Comparison of ENCODE assay signal across 11 mouse cellular contexts in genomic region chr3:64791245-64791591, GRCm38 (mm10). TPM values are rescaled to one million over a fixed set of nuclear protein-coding genes. Genes with fewer than 3 reads are reported as not detected.
DNase-seq lines count a peak whose midpoint lies in the region; ATAC-seq lines count a peak whose summit lies in the region.
"Had no signal": no experiment of that assay in that cellular context is flagged by ENCODE, and none has a peak within 500 bp of the region (broad histone marks: within the 10 kb centered on the region; RNA-seq: fewer than 3 reads in every experiment).

No protein-coding gene starts in this region.

- no peaks in the 10 kb centered on the region for H3K27me3 ChIP-seq in forebrain, embryonic 11.5 days (ENCODE audit: control insufficient read depth, insufficient read depth, low read length)
- no peaks in the 10 kb centered on the region for H3K27me3 ChIP-seq in forebrain, embryonic 10.5 days (ENCODE audit: poor library complexity, severe bottlenecking)
- H3K27me3 ChIP-seq in midbrain, embryonic 13.5 days: no peaks in the 10 kb centered on the region
- no peaks in the 10 kb centered on the region for H3K27me3 ChIP-seq in midbrain, embryonic 11.5 days (ENCODE audit: control insufficient read depth, insufficient read depth, low read length)
- no peaks in the 10 kb centered on the region for H3K27me3 ChIP-seq in midbrain, embryonic 14.5 days (ENCODE audit: control insufficient read depth, insufficient read depth, low read length)
- H3K27me3 ChIP-seq: liver, embryonic 13.5 days had no signal

- no peak overlapping the region for H3K27ac ChIP-seq in forebrain, embryonic 11.5 days (ENCODE audit: low read depth, low read length)
- no peak overlapping the region for H3K27ac ChIP-seq in forebrain, embryonic 10.5 days
- H3K27ac ChIP-seq in midbrain, embryonic 13.5 days: no peak overlapping the region
- H3K27ac ChIP-seq in midbrain, embryonic 11.5 days (ENCODE audit: low read depth, low read length): no peak overlapping the region
- no peak overlapping the region for H3K27ac ChIP-seq in midbrain, embryonic 14.5 days (replicated peaks; ENCODE audit: low read depth, low read length)
- H3K27ac ChIP-seq: liver, embryonic 13.5 days; stomach, postnatal 0 days had no signal

- no peak overlapping the region for H3K4me3 ChIP-seq in forebrain, embryonic 11.5 days (ENCODE audit: low read depth, low read length)
- H3K4me3 ChIP-seq in forebrain, embryonic 10.5 days: no peak overlapping the region
- no peak overlapping the region for H3K4me3 ChIP-seq in midbrain, embryonic 13.5 days (replicated peaks)
- H3K4me3 ChIP-seq in midbrain, embryonic 11.5 days (ENCODE audit: low read depth, low read length): no peak overlapping the region
- no peak overlapping the region for H3K4me3 ChIP-seq in midbrain, embryonic 14.5 days (replicated peaks; ENCODE audit: low read depth, low read length)
- H3K4me3 ChIP-seq: heart, embryonic 12.5 days; liver, embryonic 13.5 days had no signal

- peak; percentile 51 for ATAC-seq in forebrain, embryonic 11.5 days (replicated peaks; ENCODE audit: low FRiP score)
- peak; percentile 55 for ATAC-seq in midbrain, embryonic 13.5 days
- ATAC-seq in midbrain, embryonic 11.5 days (ENCODE audit: low FRiP score): no peak; the same call in 1 of the 2 replicates
- ATAC-seq in midbrain, embryonic 14.5 days (ENCODE audit: low FRiP score, low TSS enrichment): peak; percentile 44; the same call in 1 of the 2 replicates

- DNase-seq in forebrain, embryonic 11.5 days (ENCODE audit: low spot score): no peak
- DNase-seq in forebrain, embryonic 10.5 days (ENCODE audit: extremely low spot score, low spot score): no peak
- no peak for DNase-seq in midbrain, embryonic 11.5 days (ENCODE audit: low spot score, missing footprints)
- no peak for DNase-seq in midbrain, embryonic 14.5 days
- no peak for DNase-seq in spleen, adult 18-20 months
- no peak for DNase-seq in thymus, postnatal 10 days (ENCODE audit: low spot score in 2 of 2)
- DNase-seq: liver, embryonic 13.5 days had no signal

- H3K9me3 ChIP-seq in forebrain, embryonic 11.5 days (ENCODE audit: control insufficient read depth, low read length): no peaks in the 10 kb centered on the region
- H3K9me3 ChIP-seq in forebrain, embryonic 10.5 days: no peaks in the 10 kb centered on the region
- H3K9me3 ChIP-seq in midbrain, embryonic 13.5 days: no peaks in the 10 kb centered on the region
- no peaks in the 10 kb centered on the region for H3K9me3 ChIP-seq in midbrain, embryonic 11.5 days (ENCODE audit: control insufficient read depth, low read length)
- H3K9me3 ChIP-seq in midbrain, embryonic 14.5 days (ENCODE audit: control insufficient read depth, low read length): no peaks in the 10 kb centered on the region
- H3K9me3 ChIP-seq: heart, embryonic 12.5 days; liver, embryonic 13.5 days had no signal

- H3K4me2 ChIP-seq in forebrain, embryonic 11.5 days (ENCODE audit: low read depth, low read length, severe bottlenecking): no peak overlapping the region
- H3K4me2 ChIP-seq in midbrain, embryonic 13.5 days (replicated peaks): no peak overlapping the region
- no peak overlapping the region for H3K4me2 ChIP-seq in midbrain, embryonic 11.5 days
- no peak overlapping the region for H3K4me2 ChIP-seq in midbrain, embryonic 14.5 days (ENCODE audit: low read length)
- H3K4me2 ChIP-seq: heart, embryonic 12.5 days; liver, embryonic 13.5 days had no signal

- H3K36me3 ChIP-seq in forebrain, embryonic 11.5 days (ENCODE audit: control insufficient read depth, insufficient read depth, low read length): no peaks in the 10 kb centered on the region
- H3K36me3 ChIP-seq in forebrain, embryonic 10.5 days (replicated peaks): no peaks in the 10 kb centered on the region
- H3K36me3 ChIP-seq in midbrain, embryonic 13.5 days: no peaks in the 10 kb centered on the region
- no peaks in the 10 kb centered on the region for H3K36me3 ChIP-seq in midbrain, embryonic 11.5 days (ENCODE audit: control insufficient read depth, insufficient read depth, low read length)
- no peaks in the 10 kb centered on the region for H3K36me3 ChIP-seq in midbrain, embryonic 14.5 days (ENCODE audit: control insufficient read depth, insufficient read depth, low read length)
- H3K36me3 ChIP-seq: heart, embryonic 12.5 days; liver, embryonic 13.5 days had no signal

- H3K9ac ChIP-seq in forebrain, embryonic 11.5 days (ENCODE audit: low read length): no peak overlapping the region
- H3K9ac ChIP-seq in midbrain, embryonic 13.5 days (replicated peaks): no peak overlapping the region
- H3K9ac ChIP-seq in midbrain, embryonic 11.5 days (ENCODE audit: low read length): no peak overlapping the region
- H3K9ac ChIP-seq in midbrain, embryonic 14.5 days (replicated peaks; ENCODE audit: low read length): no peak overlapping the region
- H3K9ac ChIP-seq: heart, embryonic 12.5 days; liver, embryonic 13.5 days had no signal

- 57% methylated on average over 6 of the region's 6 CpGs for WGBS in forebrain, embryonic 11.5 days
- 53% methylated on average over 6 of the region's 6 CpGs for WGBS in forebrain, embryonic 10.5 days
- 47% methylated on average over 6 of the region's 6 CpGs for WGBS in midbrain, embryonic 13.5 days
- 54% methylated on average over 6 of the region's 6 CpGs for WGBS in midbrain, embryonic 11.5 days
- WGBS in midbrain, embryonic 14.5 days: 53% methylated on average over 6 of the region's 6 CpGs

- H3K4me1 ChIP-seq in forebrain, embryonic 11.5 days (replicated peaks; ENCODE audit: control insufficient read depth, insufficient read depth, low read length): no peaks in the 10 kb centered on the region
- H3K4me1 ChIP-seq in forebrain, embryonic 10.5 days: no peaks in the 10 kb centered on the region
- H3K4me1 ChIP-seq in midbrain, embryonic 13.5 days (replicated peaks): no peaks in the 10 kb centered on the region
- H3K4me1 ChIP-seq in midbrain, embryonic 11.5 days (ENCODE audit: control insufficient read depth, insufficient read depth, low read length): no peaks in the 10 kb centered on the region
- H3K4me1 ChIP-seq in midbrain, embryonic 14.5 days (ENCODE audit: control insufficient read depth, insufficient read depth, low read length): no peaks in the 10 kb centered on the region
- H3K4me1 ChIP-seq: heart, embryonic 12.5 days; liver, embryonic 13.5 days had no signal

RNA-seq across cellular contexts. Expression of gene Vmn2r7, which starts 53.3 kb away (rescaled TPM):
- not detected in 2 replicates for polyA plus RNA-seq in forebrain, embryonic 11.5 days (2014; fragmentation: Nextera tagmentation; extraction: Ambion mirVana)
- polyA plus RNA-seq in forebrain, embryonic 10.5 days (2016; fragmentation: Nextera tagmentation; extraction: Ambion mirVana): not detected in 2 replicates
- polyA plus RNA-seq in midbrain, embryonic 13.5 days (2015; fragmentation: Nextera tagmentation; extraction: Ambion mirVana): not detected in 2 replicates
- polyA plus RNA-seq in midbrain, embryonic 11.5 days (2014; fragmentation: Nextera tagmentation; extraction: Ambion mirVana): not detected in 2 replicates
- not detected in 2 replicates for polyA plus RNA-seq in midbrain, embryonic 14.5 days (2014; fragmentation: Nextera tagmentation; extraction: Ambion mirVana)
- polyA plus RNA-seq: heart, embryonic 12.5 days; limb, embryonic 11.5 days; liver, embryonic 13.5 days; stomach, postnatal 0 days had no signal
